Mouse (Mus musculus) monocyte, adult 2 months (primary cell): Measurements from ENCODE around the gene Ms4a4a.

Source experiments
- DNase-seq, 2 experiments: peaks; one replicate each; pipeline ENCODE4 v3.0.0; 2022; ENCODE audit warnings: low spot score in 2 of 2, low read depth in 1 of 2

The Ms4a4a gene

GRCm38 (mm10) chr19:11431209-11431608 lies 55.9 kb downstream of the Ms4a4a start:
- peak in 1 of 2 experiments; percentile 33 for DNase-seq

GRCm38 (mm10) chr19:11435058-11435834 lies 59.9 kb downstream of the Ms4a4a start:
- no peak for DNase-seq
